Mouse (Mus musculus) thymus, postnatal 36 days (tissue): Measurements from ENCODE around the gene Evx2.

Source experiments
- DNase-seq, 2 experiments: peaks; one replicate each; pipeline ENCODE4 v3.0.0; 2022; ENCODE audit warnings: mixed read lengths in 2 of 2

Gene Evx2

GRCm38 (mm10) chr2:74659507-74660005, at the start of gene Evx2:
TSS of gene Evx2 (minus strand) at chr2:74659557.
- no peak for DNase-seq

GRCm38 (mm10) chr2:74708676-74709075, 49.3 kb upstream of the Evx2 start:
- DNase-seq, result no peak

GRCm38 (mm10) chr2:74707599-74707998, 48.2 kb upstream of the Evx2 start:
- DNase-seq, result no peak

- DNase-seq, result no peak
Observed at GRCm38 (mm10) chr2:74706393-74706960, 47.1 kb upstream of the Evx2 start.

- no peak for DNase-seq
Observed at GRCm38 (mm10) chr2:74705467-74706089, 46.2 kb upstream of the Evx2 start.

GRCm38 (mm10) chr2:74704999-74705466, 45.7 kb upstream of the Evx2 start:
- no peak for DNase-seq

- DNase-seq, result no peak
Observed at GRCm38 (mm10) chr2:74704393-74704998, 45.1 kb upstream of the Evx2 start, which contains the start of gene Hoxd8. TSS of gene Hoxd8 (plus strand) at chr2:74704615.

DNA sequence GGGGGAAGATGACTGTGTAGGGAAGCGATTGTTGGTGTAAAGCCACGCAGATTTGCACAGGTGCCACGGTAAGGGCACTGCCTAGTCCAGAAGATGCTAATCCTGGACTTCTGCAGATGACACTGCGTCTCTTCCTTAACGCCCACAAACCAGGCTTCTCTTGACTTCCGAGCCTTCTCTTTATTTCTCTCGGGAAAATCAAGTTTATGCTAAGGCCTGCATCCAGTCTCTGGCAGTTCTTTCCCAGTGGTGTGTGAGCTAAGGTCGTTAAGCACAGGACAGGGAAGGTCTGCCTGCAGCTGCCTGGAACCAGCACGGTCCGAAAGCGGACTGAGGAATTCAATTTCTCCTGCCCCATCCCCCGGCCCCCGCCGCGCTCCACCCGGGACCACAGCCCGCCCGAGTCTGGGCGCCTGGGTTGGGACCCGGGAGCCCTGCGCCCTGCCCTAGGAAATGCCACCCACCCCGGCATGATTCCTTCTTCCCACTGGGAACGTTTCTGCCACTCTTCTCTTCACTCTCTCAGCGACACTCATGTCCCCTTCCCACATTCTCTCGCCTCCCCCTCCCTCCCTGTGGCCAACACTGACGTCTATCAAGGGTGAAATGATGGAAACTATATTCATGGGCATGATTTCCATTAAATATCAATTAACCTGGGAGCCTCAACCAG, 44.5 kb upstream of the Evx2 start:
- no peak for DNase-seq

DNA sequence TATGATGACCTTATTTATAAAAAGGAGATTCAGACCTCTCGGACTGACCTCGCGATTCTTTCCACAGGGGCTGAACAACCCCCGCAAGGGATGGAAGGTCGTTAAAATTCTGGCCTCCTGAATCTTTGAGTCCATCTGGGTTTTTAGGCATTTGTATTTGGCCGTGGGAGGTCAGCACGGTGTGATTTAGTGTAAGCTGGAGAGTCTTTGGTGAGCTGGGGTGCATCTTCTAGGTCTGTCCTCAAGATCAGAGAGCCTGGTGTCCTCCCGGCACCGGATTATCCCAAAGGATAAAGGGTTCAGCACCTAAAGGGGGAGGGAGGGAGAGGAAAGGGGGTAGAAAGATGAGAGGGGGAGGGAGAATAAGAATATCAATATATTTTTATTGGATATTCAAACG, 44.0 kb upstream of the Evx2 start:
- no peak for DNase-seq

DNA sequence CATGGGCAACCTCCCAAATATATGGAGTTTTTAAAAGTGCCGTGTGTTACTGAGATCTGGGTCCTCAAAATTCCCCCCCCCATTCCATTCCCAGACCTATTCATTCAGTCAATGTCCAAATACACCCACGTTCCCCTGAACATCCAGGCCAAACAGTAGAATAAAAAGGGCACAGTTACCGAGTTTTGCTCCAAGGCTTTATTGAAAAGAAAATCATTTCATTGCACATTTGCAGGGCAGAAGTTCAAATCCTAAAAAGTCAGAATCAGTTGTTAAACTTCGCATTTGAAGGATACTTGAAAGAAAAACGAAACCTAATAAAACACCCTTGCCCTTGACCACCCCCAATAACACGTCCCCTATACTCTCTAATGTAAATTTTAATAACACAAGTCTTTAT, 43.5 kb upstream of the Evx2 start:
- no peak for DNase-seq

- peak; percentile 45 to 61 for DNase-seq
Observed at GRCm38 (mm10) chr2:74701949-74702819, 42.8 kb upstream of the Evx2 start.

DNA sequence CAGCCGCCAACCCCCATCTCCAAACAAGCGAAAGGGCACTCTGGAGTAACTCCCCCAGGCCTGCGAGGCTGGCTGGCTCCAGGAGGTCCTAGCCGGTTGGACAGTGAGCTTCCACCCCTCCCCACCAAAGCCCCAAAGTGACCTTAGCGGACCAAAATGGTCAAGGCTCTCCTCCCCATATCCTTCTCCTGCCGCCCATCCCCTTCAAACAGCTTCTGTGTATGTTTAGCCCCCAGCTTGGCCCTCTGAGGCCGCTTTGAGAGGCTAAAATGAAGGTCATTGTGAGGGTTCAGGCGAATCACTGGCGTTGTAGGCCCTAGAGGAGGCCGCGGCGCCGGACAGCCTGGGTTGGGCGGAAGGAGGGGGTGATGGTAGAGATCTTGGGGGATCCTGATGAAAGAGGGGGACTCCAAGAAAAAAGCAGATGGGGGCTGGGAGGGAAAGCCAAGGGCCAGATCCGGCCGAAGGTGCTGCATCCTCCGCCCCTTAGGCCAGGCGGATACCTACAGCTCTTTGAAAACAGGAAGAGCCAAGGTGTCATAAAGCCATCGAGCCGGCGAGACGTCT, 41.3 kb upstream of the Evx2 start:
- no peak for DNase-seq

- no peak for DNase-seq
Observed at GRCm38 (mm10) chr2:74699664-74700545, 40.5 kb upstream of the Evx2 start.

- DNase-seq, result no peak
Observed at GRCm38 (mm10) chr2:74699053-74699430, 39.7 kb upstream of the Evx2 start.

- DNase-seq, result no peak
Observed at GRCm38 (mm10) chr2:74698201-74699052, 39.1 kb upstream of the Evx2 start.

DNA sequence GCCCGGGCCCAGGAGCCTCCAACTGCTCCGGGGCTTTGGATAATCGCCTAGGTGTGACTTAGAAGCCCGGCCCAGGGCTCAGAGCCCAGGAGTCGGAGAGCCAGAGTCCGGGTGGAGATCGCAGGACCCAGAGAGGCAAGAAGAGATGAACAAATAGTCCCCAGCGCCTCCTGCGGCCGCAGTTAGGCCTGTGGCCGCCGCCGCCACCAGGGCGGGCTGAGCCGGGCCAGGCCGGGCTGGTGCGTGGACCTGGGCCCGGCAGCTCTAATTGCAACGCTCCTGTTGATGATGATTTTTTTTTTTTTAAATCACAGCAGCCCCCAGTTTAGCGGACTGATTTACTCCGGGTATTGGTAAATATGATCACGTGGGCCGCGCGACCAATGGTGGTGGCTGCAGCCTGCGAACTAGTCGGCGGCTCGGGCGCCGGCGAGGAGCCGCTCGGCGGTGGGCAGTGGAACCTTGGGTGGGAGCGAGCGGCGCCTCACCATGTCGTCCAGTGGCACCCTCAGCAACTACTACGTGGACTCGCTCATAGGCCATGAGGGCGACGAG, 38.3 kb upstream of the Evx2 start, which contains the start of gene Hoxd9:
Hoxd9 (plus strand) TSS at position 161 of the 555 bp plus-strand sequence.
- no peak for DNase-seq

GRCm38 (mm10) chr2:74696442-74697335, 37.3 kb upstream of the Evx2 start:
- no peak for DNase-seq

DNA sequence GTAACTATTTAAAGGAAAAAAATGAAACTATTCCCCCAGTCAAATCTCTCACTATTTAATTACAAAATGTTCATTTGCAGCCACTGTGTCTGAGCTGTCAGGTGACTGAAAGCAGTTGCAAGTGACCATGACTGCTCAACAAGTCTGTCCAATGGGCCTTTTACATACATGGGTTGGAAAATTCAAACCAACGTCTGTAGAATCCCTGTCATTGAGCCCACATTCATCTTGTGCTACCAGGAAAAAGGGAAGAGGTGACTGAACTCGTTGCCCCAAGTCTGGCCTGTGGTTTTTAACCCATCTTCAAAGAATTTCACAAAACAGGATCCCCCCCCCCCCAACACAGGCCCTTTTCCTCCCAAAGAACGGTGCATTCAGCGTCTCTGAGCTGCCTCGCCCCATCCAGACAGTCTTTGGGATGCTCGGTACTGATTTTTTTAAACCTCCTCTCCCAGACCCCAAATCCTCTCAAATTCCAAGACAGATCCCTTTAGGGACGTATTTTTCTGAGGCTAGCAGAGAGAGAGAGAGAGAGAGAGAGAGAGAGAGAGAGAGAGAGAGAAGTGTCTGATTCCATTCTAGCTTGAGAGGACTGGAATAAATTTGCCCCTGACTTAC, 36.6 kb upstream of the Evx2 start:
- no peak for DNase-seq
